Mouse (Mus musculus) embryonic stem cell, embryonic (primary cell): ENCODE results near the gene Nfs1.

Experiments
- CTCF ChIA-PET, 4 experiments: fragments of 300-600 bp in 2 of 4; fragments of 350-600 bp in 2 of 4; sonication (Branson Sonifier 250); formaldehyde crosslinking; loops; one replicate each; lab custom pipeline; 2022; ENCODE audit warnings: inconsistent platforms in 2 of 4; lab: Charles Lee
- POLR2A ChIA-PET, 4 experiments: fragments of 300-600 bp in 2 of 4; fragments of 350-600 bp in 2 of 4; sonication (Branson Sonifier 250); formaldehyde crosslinking; loops; one replicate each; lab custom pipeline; 2022; ENCODE audit warnings: antibody characterized with exemption in 4 of 4, inconsistent platforms in 1 of 4; lab: Charles Lee

The Nfs1 gene

DNA sequence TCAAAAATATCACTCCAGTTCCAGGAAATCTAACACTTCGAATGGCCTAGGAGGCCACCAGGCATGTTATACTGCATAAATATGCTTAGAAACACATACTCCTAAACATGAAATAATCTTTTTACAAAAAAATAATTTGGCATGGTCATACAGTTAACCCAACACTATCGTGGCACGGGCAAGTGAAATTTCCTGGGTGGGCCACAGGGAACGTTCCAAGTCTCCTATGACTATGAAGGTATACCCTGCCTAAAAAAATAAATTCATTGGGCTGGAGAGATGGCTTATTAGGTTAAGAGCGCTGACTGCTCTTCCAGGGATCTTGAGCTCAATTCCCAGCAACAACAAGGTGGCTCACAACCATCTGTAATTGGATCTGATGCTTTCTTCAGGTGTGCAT, 22.6 kb upstream of the Nfs1 start:
- ChIA-PET CTCF (no interaction called here), POLR2A (interaction anchor here in 3 of 4 experiments (0.6 to 25.2 kb wide), 14 partner anchors 1 to 96 kb away, joined by 3 to 981 read pairs (median 6); partner anchors contain the start of genes Rbm39 (in 2 of the 3), Gm28036 (in 1 of the 3), Nfs1 (in 1 of the 3) and Phf20 (in 1 of the 3))

GRCm38 (mm10) chr2:156165478-156165877, 21.5 kb upstream of the Nfs1 start:
- ChIA-PET POLR2A (interaction anchor here (0.8 to 25.2 kb wide), 12 partner anchors 8 to 18 kb away, joined by 3 to 981 read pairs (median 16); partner anchors contain the start of genes Rbm39 (in 2 of the 4), Nfs1 (in 1 of the 4) and Romo1 (in 1 of the 4)), CTCF (interaction anchor here in 1 of 4 experiments (0.7 kb wide), 1 partner anchor 141 kb away, joined by 3 read pairs; no protein-coding TSS in a partner anchor)

- ChIA-PET POLR2A (interaction anchor here (0.9 to 15.5 kb wide), 13 partner anchors 7 to 49 kb away, joined by 3 to 981 read pairs (median 4); partner anchors contain the start of genes Rbm39 (in 3 of the 4), Cpne1 (in 1 of the 4), Nfs1 (in 1 of the 4) and Rbm12 (in 1 of the 4)), CTCF (no interaction called here)
Observed at GRCm38 (mm10) chr2:156151538-156151937, 7.6 kb upstream of the Nfs1 start.

DNA sequence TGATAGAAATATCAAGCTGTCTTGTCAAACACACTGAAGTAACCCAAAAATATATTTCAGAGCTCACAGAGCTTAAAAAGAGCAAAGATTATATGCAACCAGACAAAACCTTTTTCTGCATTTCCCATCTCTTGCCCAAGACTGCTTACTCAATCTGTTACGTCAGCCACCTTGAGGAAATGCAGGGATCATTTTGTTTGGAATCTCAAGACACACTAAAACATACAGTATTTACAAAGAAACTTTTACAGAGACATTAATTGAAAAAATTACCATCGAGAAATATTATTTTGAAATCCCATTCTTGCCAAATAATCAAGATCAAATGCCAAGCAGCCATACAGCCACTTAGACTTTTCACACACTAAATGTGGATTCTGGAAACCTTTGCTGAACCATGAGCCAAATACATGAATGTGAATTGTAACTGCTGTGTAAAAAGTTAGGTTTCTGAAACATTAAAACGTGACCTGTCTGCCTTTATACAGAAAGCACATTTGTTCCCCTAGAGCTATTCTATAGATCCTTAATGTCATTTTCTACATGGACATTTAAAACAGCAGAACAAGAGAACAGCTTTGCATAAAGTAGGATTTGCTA, 3.4 kb upstream of the Nfs1 start:
- ChIA-PET POLR2A (interaction anchor here (0.6 to 15.5 kb wide), 19 partner anchors 8 to 1692 kb away, joined by 3 to 981 read pairs (median 4); partner anchors contain the start of genes Rbm39 (in 3 of the 4), Cpne1 (in 1 of the 4) and Rbm12 (in 1 of the 4)), CTCF (no interaction called here)

GRCm38 (mm10) chr2:156146272-156146989, 2.4 kb upstream of the Nfs1 start:
- ChIA-PET POLR2A (interaction anchor here (0.5 to 15.5 kb wide), 18 partner anchors 9 to 183 kb away, joined by 3 to 981 read pairs (median 4); partner anchors contain the start of genes Rbm39 (in 3 of the 4), Cpne1 (in 1 of the 4) and Rbm12 (in 1 of the 4)), CTCF (interaction anchor here in 1 of 4 experiments (0.7 kb wide), 1 partner anchor 94 kb away, joined by 7 read pairs; no protein-coding TSS in a partner anchor)

GRCm38 (mm10) chr2:156145486-156146130, 1.6 kb upstream of the Nfs1 start:
- POLR2A ChIA-PET: interaction anchor here (0.5 to 15.5 kb wide), 10 partner anchors 8 to 74 kb away, joined by 3 to 981 read pairs (median 6); partner anchors contain the start of gene Rbm39 (in 3 of the 4)
- CTCF ChIA-PET: interaction anchor here in 1 of 4 experiments (0.6 kb wide), 1 partner anchor 34 kb away, joined by 3 read pairs; the partner anchor contains the start of genes Cpne1 and Rbm12

GRCm38 (mm10) chr2:156143367-156143766, 619 bp downstream of the Nfs1 start:
- CTCF ChIA-PET: interaction anchor here in 2 of 4 experiments (0.6 to 1.6 kb wide), 12 partner anchors 8 to 340 kb away, joined by 3 to 5 read pairs (median 4); partner anchors contain the start of genes Cep250 (in 1 of the 2), Cnbd2 (in 1 of the 2), Cpne1 (in 1 of the 2) and Rbm12 (in 1 of the 2)
- POLR2A ChIA-PET: interaction anchor here (0.6 to 15.5 kb wide), 37 partner anchors 9 to 187 kb away, joined by 3 to 981 read pairs (median 5); partner anchors contain the start of genes Cpne1 (in 3 of the 4), Rbm12 (in 3 of the 4), Rbm39 (in 3 of the 4) and Phf20 (in 2 of the 4)

- POLR2A ChIA-PET: interaction anchor here (0.6 to 15.5 kb wide), 31 partner anchors 9 to 187 kb away, joined by 3 to 981 read pairs (median 6); partner anchors contain the start of genes Rbm39 (in 4 of the 4), Cpne1 (in 3 of the 4), Rbm12 (in 3 of the 4) and Phf20 (in 2 of the 4)
- CTCF ChIA-PET: interaction anchor here in 1 of 4 experiments (0.7 to 1.6 kb wide), 10 partner anchors 9 to 387 kb away, joined by 3 to 5 read pairs (median 3); partner anchors contain the start of genes Cep250, Cnbd2, Rbm39 and Scand1
Observed at GRCm38 (mm10) chr2:156142820-156143219, 1.2 kb downstream of the Nfs1 start.

- ChIA-PET POLR2A (interaction anchor here in 3 of 4 experiments (0.6 to 2.8 kb wide), 11 partner anchors 9 to 290 kb away, joined by 3 to 12 read pairs (median 3); partner anchors contain the start of genes Cpne1 (in 2 of the 3), Rbm12 (in 2 of the 3), Nfs1 (in 1 of the 3) and Rbm39 (in 1 of the 3)), CTCF (no interaction called here)
Observed at GRCm38 (mm10) chr2:156135695-156136094, 8.3 kb downstream of the Nfs1 start.

DNA sequence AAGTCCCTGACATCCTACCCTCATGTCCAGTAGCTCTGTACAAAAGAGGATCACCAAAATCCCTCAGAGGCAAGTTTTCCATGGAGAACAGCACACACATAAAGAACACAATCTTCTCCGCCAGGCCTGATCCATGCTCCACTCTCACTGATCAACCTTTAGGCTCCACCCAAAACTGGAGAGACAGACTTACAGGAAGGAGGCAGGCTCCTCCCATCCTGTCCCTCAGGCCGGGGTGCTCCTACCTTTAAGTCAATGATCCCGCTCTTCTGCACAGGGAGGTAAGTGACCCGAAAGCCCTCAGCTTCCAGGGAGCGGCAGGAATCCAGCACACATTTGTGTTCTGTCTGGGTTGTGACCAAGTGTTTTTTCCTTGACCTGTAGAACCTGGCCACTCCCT, 9.8 kb downstream of the Nfs1 start:
- POLR2A ChIA-PET: interaction anchor here in 3 of 4 experiments (1.0 to 4.1 kb wide), 12 partner anchors 9 to 85 kb away, joined by 3 to 31 read pairs (median 6); partner anchors contain the start of genes Cpne1 (in 2 of the 3), Nfs1 (in 2 of the 3), Rbm12 (in 2 of the 3) and Rbm39 (in 2 of the 3)

GRCm38 (mm10) chr2:156126992-156127391, 17.0 kb downstream of the Nfs1 start, which contains the start of gene Gm28036:
Gm28036 (minus strand) TSS chr2:156127092.
- ChIA-PET POLR2A (interaction anchor here in 2 of 4 experiments (0.7 to 6.8 kb wide), 4 partner anchors 15 to 142 kb away, joined by 3 to 37 read pairs (median 12); partner anchors contain the start of genes Cpne1 (in 2 of the 2) and Rbm12 (in 2 of the 2)), CTCF (interaction anchor here in 3 of 4 experiments (0.5 to 1.2 kb wide), 3 partner anchors 14 to 912 kb away, joined by 3 to 5 read pairs (median 4); partner anchors contain the start of genes Cpne1 (in 1 of the 3) and Rbm12 (in 1 of the 3))

More for the DNA sequence above, 9.8 kb downstream of the Nfs1 start:
- CTCF ChIA-PET: interaction anchor here in 2 of 4 experiments (0.6 to 1.5 kb wide), 3 partner anchors 9 to 161 kb away, joined by 3 to 6 read pairs (median 5); partner anchors contain the start of genes Cpne1 (in 1 of the 2) and Rbm12 (in 1 of the 2)

- CTCF ChIA-PET: no interaction called here
- POLR2A ChIA-PET: interaction anchor here in 3 of 4 experiments (0.5 to 6.8 kb wide), 8 partner anchors 10 to 1762 kb away, joined by 3 to 37 read pairs (median 4); partner anchors contain the start of genes Cpne1 (in 3 of the 3), Rbm12 (in 3 of the 3), Nfs1 (in 1 of the 3) and Romo1 (in 1 of the 3)
Observed at GRCm38 (mm10) chr2:156123731-156124130, 20.3 kb downstream of the Nfs1 start.

DNA sequence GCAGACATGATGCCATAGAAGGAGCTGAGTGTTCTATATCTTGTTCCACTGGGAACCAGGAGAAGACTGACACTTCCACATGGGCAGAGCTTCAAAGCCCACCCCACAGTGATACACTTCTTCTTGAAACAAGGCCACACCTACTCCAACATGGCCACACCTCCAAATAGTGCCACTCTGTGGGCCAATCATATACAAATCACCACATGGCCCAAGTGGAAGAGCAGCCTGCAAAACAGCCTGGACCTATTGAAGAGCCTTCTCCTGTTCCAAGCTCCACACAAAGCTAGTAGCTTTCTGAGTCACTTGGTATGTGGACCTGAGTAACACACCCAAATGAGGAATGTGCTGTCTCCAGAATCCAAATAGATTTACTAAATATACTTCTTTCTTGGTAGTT, 24.4 kb downstream of the Nfs1 start:
- ChIA-PET CTCF (interaction anchor here in 1 of 4 experiments (0.6 kb wide), 1 partner anchor 379 kb away, joined by 3 read pairs; no protein-coding TSS in a partner anchor), POLR2A (interaction anchor here in 2 of 4 experiments (0.9 to 1.7 kb wide), 5 partner anchors 8 to 61 kb away, joined by 3 to 11 read pairs (median 4); partner anchors contain the start of genes Cpne1 (in 2 of the 2), Rbm12 (in 2 of the 2), Nfs1 (in 1 of the 2) and Rbm39 (in 1 of the 2))

GRCm38 (mm10) chr2:156112080-156112423, 31.9 kb downstream of the Nfs1 start:
- CTCF ChIA-PET: interaction anchor here in 3 of 4 experiments (0.6 to 2.0 kb wide), 7 partner anchors 15 to 416 kb away, joined by 3 to 6 read pairs (median 3); partner anchors contain the start of genes Nfs1 (in 1 of the 3) and Romo1 (in 1 of the 3)
- POLR2A ChIA-PET: interaction anchor here in 3 of 4 experiments (0.7 to 4.8 kb wide), 76 partner anchors 8 to 502 kb away, joined by 3 to 37 read pairs (median 4); partner anchors contain the start of genes 6430550D23Rik (in 3 of the 3), Cep250 (in 3 of the 3), Ergic3 (in 3 of the 3) and Nfs1 (in 3 of the 3)

DNA sequence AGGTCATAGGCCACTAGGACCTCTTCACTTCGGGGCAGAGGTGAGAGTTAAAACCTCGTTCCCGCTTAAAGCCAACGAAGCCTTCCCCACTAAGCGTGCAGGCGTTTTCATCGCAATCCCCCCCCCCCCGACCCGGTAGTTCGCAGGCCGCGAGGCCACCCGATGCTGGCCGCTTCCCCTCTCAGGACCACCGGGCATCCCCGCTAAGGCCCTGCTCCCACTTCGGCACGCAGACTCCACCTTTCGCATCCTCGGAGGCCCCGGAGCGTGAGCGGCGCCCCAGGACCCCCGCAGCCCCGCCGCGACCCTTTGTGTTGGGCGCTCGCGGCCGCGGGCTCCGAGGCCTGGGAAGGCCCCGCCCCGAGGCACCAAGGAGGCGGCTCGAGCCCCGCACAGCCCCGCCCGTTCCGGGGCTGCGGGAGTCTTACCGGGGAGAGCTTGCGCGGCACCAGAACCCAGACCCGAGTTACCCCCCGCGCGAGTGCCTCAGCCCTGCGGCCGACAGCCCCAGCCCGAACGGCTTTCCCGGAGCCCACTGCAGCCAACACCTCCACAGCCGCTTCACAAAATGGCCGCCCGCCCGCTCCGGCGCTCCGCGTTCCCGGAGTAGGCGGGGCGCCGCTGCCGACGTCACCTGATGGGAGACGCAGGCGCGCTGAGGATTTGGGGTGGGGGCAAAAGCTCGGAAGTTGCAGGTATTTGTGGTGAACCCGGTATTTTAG, 32.5 kb downstream of the Nfs1 start, which contains the start of the genes Cpne1 and Rbm12:
Cpne1 (minus strand) TSS at position 608 of the 722 bp plus-strand sequence.
Rbm12 (minus strand) TSS at position 621 of the 722 bp plus-strand sequence.
- ChIA-PET CTCF (interaction anchor here in 3 of 4 experiments (0.7 to 2.0 kb wide), 6 partner anchors 16 to 415 kb away, joined by 3 to 6 read pairs (median 3); partner anchors contain the start of genes Nfs1 (in 1 of the 3) and Romo1 (in 1 of the 3)), POLR2A (interaction anchor here in 3 of 4 experiments (0.6 to 4.8 kb wide), 102 partner anchors 8 to 503 kb away, joined by 3 to 37 read pairs (median 4); partner anchors contain the start of genes 6430550D23Rik (in 3 of the 3), Cep250 (in 3 of the 3), Ergic3 (in 3 of the 3) and Nfs1 (in 3 of the 3))
